ENCODE assay signal across 25 mouse cellular contexts in genomic region chr15:62778899-62779298, GRCm38 (mm10).
"Had no signal": no experiment of that assay in that cellular context is flagged by ENCODE, and none has a peak within 500 bp of the region (broad histone marks: within the 10 kb centered on the region; RNA-seq: fewer than 3 reads in every experiment).

No protein-coding gene starts in this region.

- DNase-seq: gastrocnemius, postnatal 14 days; gastrocnemius, postnatal 36 days; heart, adult 18-20 months; heart, postnatal 14 days; heart, postnatal 36 days; kidney, adult 11 months; kidney, adult 2 months; kidney, adult 9 months; kidney, postnatal 14 days; kidney, postnatal 36 days; layer of hippocampus, adult 9-11 months; layer of hippocampus, postnatal 36 days; left cerebral cortex, postnatal 4 days had no signal

- H3K27ac ChIP-seq: heart, embryonic 10.5 days; hindbrain, embryonic 13.5 days; hindbrain, embryonic 15.5 days; hindbrain, postnatal 0 days; kidney, embryonic 15.5 days; kidney, postnatal 0 days; limb, embryonic 13.5 days; limb, embryonic 15.5 days; liver, embryonic 12.5 days; liver, embryonic 14.5 days had no signal

- H3K27me3 ChIP-seq: heart, embryonic 12.5 days; hindbrain, embryonic 13.5 days; hindbrain, embryonic 15.5 days; kidney, embryonic 15.5 days; limb, embryonic 13.5 days; limb, embryonic 15.5 days; liver, embryonic 12.5 days had no signal

- H3K9me3 ChIP-seq: heart, embryonic 10.5 days; heart, embryonic 12.5 days; hindbrain, embryonic 13.5 days; hindbrain, embryonic 15.5 days; kidney, embryonic 15.5 days; limb, embryonic 13.5 days; limb, embryonic 15.5 days; liver, embryonic 12.5 days had no signal

- H3K36me3 ChIP-seq: heart, embryonic 10.5 days; heart, embryonic 12.5 days; hindbrain, embryonic 13.5 days; hindbrain, embryonic 15.5 days; kidney, embryonic 15.5 days; limb, embryonic 13.5 days; limb, embryonic 15.5 days; liver, embryonic 12.5 days had no signal

- H3K4me3 ChIP-seq: heart, embryonic 10.5 days; heart, embryonic 12.5 days; hindbrain, embryonic 13.5 days; hindbrain, embryonic 15.5 days; kidney, embryonic 15.5 days; limb, embryonic 13.5 days; limb, embryonic 15.5 days; liver, embryonic 12.5 days had no signal

- H3K9ac ChIP-seq: heart, embryonic 12.5 days; hindbrain, embryonic 13.5 days; hindbrain, embryonic 15.5 days; kidney, embryonic 15.5 days; limb, embryonic 13.5 days; limb, embryonic 15.5 days; liver, embryonic 12.5 days; liver, embryonic 14.5 days had no signal

- H3K4me2 ChIP-seq: heart, embryonic 12.5 days; hindbrain, embryonic 13.5 days; hindbrain, embryonic 15.5 days; kidney, embryonic 15.5 days; limb, embryonic 13.5 days; limb, embryonic 15.5 days; liver, embryonic 12.5 days had no signal

- ATAC-seq: hindbrain, postnatal 0 days; intestine, embryonic 16.5 days; liver, embryonic 12.5 days had no signal

- H3K4me1 ChIP-seq: heart, embryonic 10.5 days; heart, embryonic 12.5 days; hindbrain, embryonic 13.5 days; hindbrain, embryonic 15.5 days; kidney, embryonic 15.5 days; limb, embryonic 13.5 days; limb, embryonic 15.5 days; liver, embryonic 12.5 days had no signal
